Mouse (Mus musculus): ENCODE data around the gene Tmem163. TPM values are rescaled to one million over a fixed set of nuclear protein-coding genes. Genes with fewer than 3 reads are reported as not detected.

The Tmem163 gene
- polyA plus RNA-seq, 1 experiment, result 10.6 TPM

DNA sequence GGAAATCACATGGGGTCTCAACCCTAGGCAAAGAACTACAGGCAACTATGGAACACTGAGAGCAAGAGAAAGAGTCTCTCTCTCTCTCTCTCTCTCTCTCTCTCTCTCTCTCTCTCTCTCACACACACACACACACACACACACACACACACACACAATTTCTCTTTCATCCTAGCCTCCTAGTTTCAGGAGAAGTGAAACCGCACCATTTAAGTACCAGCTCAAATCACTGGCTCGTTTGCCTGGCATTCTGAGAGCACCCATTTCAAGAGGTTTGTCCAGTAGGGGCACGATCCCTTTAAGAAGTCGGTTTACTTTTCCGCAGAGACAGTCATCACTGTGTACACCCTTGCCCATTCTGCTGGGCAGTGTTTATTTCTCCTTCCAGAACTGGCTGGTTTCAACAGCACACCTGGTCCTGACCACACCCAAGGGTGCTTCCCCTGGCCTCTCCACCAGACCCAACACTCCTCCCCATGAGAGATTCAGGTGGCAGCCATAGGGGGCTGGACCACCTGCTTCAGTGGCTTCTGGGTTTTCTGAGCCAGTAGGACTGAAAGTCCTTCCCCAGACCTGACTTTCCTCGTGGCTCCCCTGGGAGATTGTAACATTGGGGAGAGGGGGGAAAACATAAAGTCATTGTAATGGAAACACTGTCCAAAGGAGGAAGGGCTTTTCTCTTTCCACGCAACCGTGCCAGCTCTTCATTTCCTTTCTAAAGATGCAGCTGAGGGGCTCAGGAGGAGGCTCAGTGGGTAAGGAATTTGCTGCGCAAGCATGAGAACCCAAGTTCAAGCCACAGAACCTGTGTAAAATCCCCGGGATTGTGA, 5.9 kb downstream of the Tmem163 start:
- DNase-seq (ENCODE audit: low read depth in 1 of 2, low spot score in 2 of 2), result peak in 1 of 2 experiments; percentile 39
- WGBS, result 43% methylated on average over 10 of the region's 10 CpGs
- no peaks in the 10 kb centered on the region; the same call in 1 of the 2 replicates for H3K27me3 ChIP-seq (ENCODE audit: control insufficient read depth, insufficient read depth, low read length)
- H3K4me1 ChIP-seq (ENCODE audit: control insufficient read depth, insufficient read depth, insufficient read length), result peaks cover 14% of the 10 kb centered on the region
- TF ChIP-seq POLR2A (IDR thresholded peaks at IDR 0.05; ENCODE audit: low read depth, low read length) (no peak), CTCF (IDR thresholded peaks at IDR 0.05; ENCODE audit: extremely low read depth, insufficient read depth, insufficient read length, insufficient replicate concordance) (no peak)
- no peak overlapping the region for H3K4me3 ChIP-seq (ENCODE audit: extremely low read depth, insufficient read depth, insufficient read length)
- H3K36me3 ChIP-seq (ENCODE audit: control insufficient read depth, insufficient read depth, low read length), result peaks cover 5% of the 10 kb centered on the region; the same call in 1 of the 2 replicates
- H3K27ac ChIP-seq (ENCODE audit: insufficient read depth, low read length), result peak overlapping the region; percentile 48; the same call in 1 of the 2 replicates

DNA sequence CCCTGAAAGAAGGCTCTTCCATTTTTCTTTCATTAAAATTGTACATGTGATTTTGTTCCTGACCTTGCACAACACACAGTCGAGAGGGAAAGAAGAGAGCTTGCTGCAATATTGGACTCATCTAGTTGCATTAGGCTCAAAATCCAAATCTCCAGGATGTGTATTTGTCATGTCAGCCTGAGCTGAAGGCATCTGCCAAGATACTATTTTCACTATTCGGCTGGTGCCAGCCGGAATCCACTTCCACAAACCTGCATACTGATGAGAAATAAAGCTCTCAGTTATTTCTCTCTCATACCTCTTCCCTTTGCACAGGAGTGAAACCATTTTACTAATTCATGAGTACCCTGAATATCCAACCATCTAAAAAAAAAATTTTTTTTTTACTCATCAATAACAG, 11.2 kb downstream of the Tmem163 start:
- no peak for TF ChIP-seq POLR2A (IDR thresholded peaks at IDR 0.05; ENCODE audit: low read depth, low read length)
- TF ChIP-seq CTCF (IDR thresholded peaks at IDR 0.05; ENCODE audit: extremely low read depth, insufficient read depth, insufficient read length, insufficient replicate concordance), result no peak
- Histone ChIP-seq H3K4me3 (ENCODE audit: extremely low read depth, insufficient read depth, insufficient read length) (no peak overlapping the region), H3K27me3 (ENCODE audit: control insufficient read depth, insufficient read depth, low read length) (no peaks in the 10 kb centered on the region), H3K4me1 (ENCODE audit: control insufficient read depth, insufficient read depth, insufficient read length) (peaks cover 4% of the 10 kb centered on the region), H3K27ac (ENCODE audit: insufficient read depth, low read length) (no peak overlapping the region), H3K36me3 (ENCODE audit: control insufficient read depth, insufficient read depth, low read length) (peaks cover 5% of the 10 kb centered on the region; the same call in 1 of the 2 replicates)
- WGBS, result 86% methylated on average over 3 of the region's 3 CpGs
- DNase-seq (ENCODE audit: low read depth in 1 of 2, low spot score in 2 of 2), result no peak

DNA sequence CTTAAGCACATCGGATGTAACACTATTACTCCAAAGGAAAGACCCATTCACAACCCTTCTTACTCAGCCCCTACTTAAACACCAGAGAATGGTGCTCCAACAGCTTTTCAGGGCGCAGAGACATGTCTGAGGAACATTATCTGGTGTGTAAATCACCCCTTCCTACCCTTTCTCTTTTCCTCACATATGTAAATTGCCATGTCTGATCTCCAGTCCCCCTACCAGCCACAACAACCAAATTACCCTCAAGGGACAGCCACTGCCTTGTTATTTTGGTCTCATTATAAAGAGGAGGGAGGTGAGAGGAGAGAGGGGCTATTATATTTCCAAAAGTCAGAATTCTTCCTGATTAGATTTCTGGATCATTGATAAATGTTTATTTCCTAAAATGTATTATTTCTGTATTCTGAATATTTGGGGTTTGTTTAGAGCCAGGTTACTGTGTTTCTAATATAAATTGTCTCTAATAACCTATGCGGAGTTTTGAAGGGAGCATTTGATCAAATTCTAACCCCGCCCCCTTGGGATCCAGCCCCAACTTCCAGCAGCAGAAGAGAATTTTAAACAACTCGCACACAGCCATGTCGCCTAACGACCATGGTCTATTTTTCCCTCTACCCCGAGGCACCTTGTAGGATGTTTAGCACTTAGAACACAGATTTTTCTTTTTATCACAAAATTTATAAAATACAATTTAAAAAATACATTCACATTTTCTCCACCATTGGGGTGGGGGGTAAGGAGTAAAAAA, 12.1 kb downstream of the Tmem163 start:
- 91% methylated on average over 8 of the region's 8 CpGs for WGBS
- TF ChIP-seq POLR2A (IDR thresholded peaks at IDR 0.05; ENCODE audit: low read depth, low read length) (no peak), CTCF (IDR thresholded peaks at IDR 0.05; ENCODE audit: extremely low read depth, insufficient read depth, insufficient read length, insufficient replicate concordance) (no peak)
- H3K36me3 ChIP-seq (ENCODE audit: control insufficient read depth, insufficient read depth, low read length), result peaks cover 4% of the 10 kb centered on the region; the same call in 1 of the 2 replicates

DNA sequence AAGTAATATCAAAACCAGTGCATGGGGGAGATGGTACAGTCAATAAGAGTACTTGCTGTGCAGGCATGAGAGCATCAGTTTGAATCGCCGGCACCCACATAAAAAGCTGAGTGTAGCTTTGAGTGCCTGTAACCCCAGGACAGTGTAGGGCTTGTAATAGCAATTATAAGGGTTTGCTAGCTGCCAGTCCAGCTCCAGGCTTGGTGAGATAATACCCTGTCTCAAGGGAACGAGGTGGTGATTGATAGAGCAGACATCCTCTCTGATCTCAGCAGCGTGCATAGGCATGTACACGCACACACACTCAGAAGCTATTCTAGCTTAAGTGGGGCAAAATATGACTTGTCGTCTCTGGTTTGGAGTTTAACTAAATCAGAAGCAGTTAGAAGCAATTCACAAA, 13.1 kb downstream of the Tmem163 start:
- H3K4me1 ChIP-seq (ENCODE audit: control insufficient read depth, insufficient read depth, insufficient read length), result peaks cover 9% of the 10 kb centered on the region
- no peak overlapping the region for H3K4me3 ChIP-seq (ENCODE audit: extremely low read depth, insufficient read depth, insufficient read length)
- TF ChIP-seq POLR2A (IDR thresholded peaks at IDR 0.05; ENCODE audit: low read depth, low read length), result no peak
- no peak overlapping the region for H3K27ac ChIP-seq (ENCODE audit: insufficient read depth, low read length)
- no peaks in the 10 kb centered on the region for H3K27me3 ChIP-seq (ENCODE audit: control insufficient read depth, insufficient read depth, low read length)
- DNase-seq (ENCODE audit: low read depth in 1 of 2, low spot score in 2 of 2), result peak in 1 of 2 experiments; percentile 21
- 63% methylated on average over 6 of the region's 6 CpGs for WGBS
- H3K36me3 ChIP-seq (ENCODE audit: control insufficient read depth, insufficient read depth, low read length), result peaks cover 1% of the 10 kb centered on the region; the same call in 1 of the 2 replicates

More for the DNA sequence above, 12.1 kb downstream of the Tmem163 start:
- H3K27ac ChIP-seq (ENCODE audit: insufficient read depth, low read length), result no peak overlapping the region
- H3K4me1 ChIP-seq (ENCODE audit: control insufficient read depth, insufficient read depth, insufficient read length), result peaks cover 9% of the 10 kb centered on the region
- no peak for DNase-seq (ENCODE audit: low read depth in 1 of 2, low spot score in 2 of 2)
- no peak overlapping the region for H3K4me3 ChIP-seq (ENCODE audit: extremely low read depth, insufficient read depth, insufficient read length)
- no peaks in the 10 kb centered on the region for H3K27me3 ChIP-seq (ENCODE audit: control insufficient read depth, insufficient read depth, low read length)

DNA sequence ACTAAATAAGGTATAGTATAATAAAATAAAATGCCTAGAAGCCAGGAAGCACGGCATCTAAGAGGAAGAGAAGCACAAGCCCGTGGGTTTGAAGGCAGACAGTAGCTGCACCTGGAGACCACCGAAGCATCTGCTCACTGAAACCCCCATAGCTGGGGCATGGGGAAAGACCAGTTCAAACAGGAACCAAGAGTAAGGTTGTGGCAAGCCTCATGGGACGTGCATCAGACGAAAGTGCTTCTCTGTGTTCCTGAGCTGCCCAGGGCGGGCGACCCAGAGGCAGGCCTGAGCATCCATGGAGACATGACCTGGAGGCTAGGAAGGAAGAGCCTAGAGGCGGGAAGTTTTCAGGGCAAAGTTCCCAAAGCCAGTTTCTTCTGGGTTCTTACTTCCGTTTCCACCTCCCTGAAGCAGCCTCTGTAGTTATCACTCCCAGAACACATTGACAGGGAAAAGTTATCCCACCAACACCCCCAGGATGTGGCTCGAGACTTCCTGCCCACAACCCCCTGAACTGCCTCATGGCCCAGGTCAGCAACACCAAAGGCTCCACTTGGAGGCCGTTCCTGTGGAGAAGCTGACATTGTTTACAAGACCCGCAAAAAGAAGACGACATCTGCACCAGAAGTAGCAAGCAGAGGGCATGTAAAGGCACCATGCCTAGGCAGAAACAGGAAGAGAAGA, 16.8 kb downstream of the Tmem163 start:
- Histone ChIP-seq H3K4me1 (ENCODE audit: control insufficient read depth, insufficient read depth, insufficient read length) (peaks cover 9% of the 10 kb centered on the region), H3K4me3 (ENCODE audit: extremely low read depth, insufficient read depth, insufficient read length) (no peak overlapping the region)
- peak in 1 of 2 experiments; percentile 18 for DNase-seq (ENCODE audit: low read depth in 1 of 2, low spot score in 2 of 2)

DNA sequence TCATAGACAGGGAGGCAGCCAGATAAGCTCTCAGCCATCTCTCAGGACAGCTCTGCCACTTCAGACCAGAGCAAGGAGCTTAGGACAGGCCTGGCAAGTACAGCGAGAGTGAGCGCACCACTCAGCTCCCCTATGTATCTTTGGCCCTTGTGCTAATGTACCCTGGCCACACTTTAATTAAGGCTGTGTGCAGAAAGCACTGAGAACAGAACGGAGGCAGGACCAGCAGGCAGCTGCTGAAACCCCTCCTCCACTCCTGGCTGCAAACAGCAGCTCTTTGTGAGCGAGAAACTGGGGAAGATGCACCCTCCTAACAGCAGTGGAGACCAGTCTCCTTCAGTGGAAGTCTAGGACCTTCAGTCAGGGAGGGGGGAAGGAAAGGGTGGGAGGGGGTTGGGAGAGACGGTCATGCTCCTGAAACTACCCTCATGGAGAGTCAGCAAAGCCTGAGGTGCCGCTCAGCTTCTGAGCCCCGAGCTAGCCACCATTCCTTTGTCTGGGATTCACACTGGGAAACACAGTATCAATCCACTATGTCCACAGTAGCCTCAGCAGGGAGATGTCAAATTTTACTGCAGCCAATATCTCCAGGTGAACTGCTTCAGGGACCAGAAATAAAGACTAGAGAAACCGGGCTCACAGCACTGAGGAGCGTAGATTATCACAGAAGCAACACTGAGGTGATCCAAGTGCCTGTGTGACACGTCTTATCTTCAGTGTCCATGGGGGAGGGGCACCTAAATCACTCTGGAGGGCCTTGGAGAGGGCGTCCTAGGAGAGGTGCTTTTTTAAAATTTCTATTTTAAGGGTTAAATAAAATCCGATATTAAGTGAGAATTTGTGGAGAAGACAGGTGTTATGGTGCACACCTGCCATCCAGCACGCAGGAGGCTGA, 18.0 kb downstream of the Tmem163 start:
- TF ChIP-seq POLR2A (IDR thresholded peaks at IDR 0.05; ENCODE audit: low read depth, low read length) (no peak), CTCF (IDR thresholded peaks at IDR 0.05; ENCODE audit: extremely low read depth, insufficient read depth, insufficient read length, insufficient replicate concordance) (no peak)
- WGBS, result 82% methylated on average over 13 of the region's 13 CpGs
- no peaks in the 10 kb centered on the region for H3K36me3 ChIP-seq (ENCODE audit: control insufficient read depth, insufficient read depth, low read length)
- no peaks in the 10 kb centered on the region for H3K27me3 ChIP-seq (ENCODE audit: control insufficient read depth, insufficient read depth, low read length)
- no peak overlapping the region for H3K27ac ChIP-seq (ENCODE audit: insufficient read depth, low read length)
- DNase-seq (ENCODE audit: low read depth in 1 of 2, low spot score in 2 of 2), result no peak
- no peak overlapping the region for H3K4me3 ChIP-seq (ENCODE audit: extremely low read depth, insufficient read depth, insufficient read length)
- H3K4me1 ChIP-seq (ENCODE audit: control insufficient read depth, insufficient read depth, insufficient read length), result peaks cover 6% of the 10 kb centered on the region; the same call in 1 of the 2 replicates

More for the DNA sequence above, 16.8 kb downstream of the Tmem163 start:
- H3K27me3 ChIP-seq (ENCODE audit: control insufficient read depth, insufficient read depth, low read length), result no peaks in the 10 kb centered on the region
- TF ChIP-seq CTCF (IDR thresholded peaks at IDR 0.05; ENCODE audit: extremely low read depth, insufficient read depth, insufficient read length, insufficient replicate concordance) (no peak), POLR2A (IDR thresholded peaks at IDR 0.05; ENCODE audit: low read depth, low read length) (no peak)
- 14% methylated on average over 13 of the region's 13 CpGs for WGBS
- peak overlapping the region; percentile 17; the same call in 1 of the 2 replicates for H3K27ac ChIP-seq (ENCODE audit: insufficient read depth, low read length)
- no peaks in the 10 kb centered on the region for H3K36me3 ChIP-seq (ENCODE audit: control insufficient read depth, insufficient read depth, low read length)
